Mouse (Mus musculus): ENCODE measurements around the gene Bscl2.

DNA sequence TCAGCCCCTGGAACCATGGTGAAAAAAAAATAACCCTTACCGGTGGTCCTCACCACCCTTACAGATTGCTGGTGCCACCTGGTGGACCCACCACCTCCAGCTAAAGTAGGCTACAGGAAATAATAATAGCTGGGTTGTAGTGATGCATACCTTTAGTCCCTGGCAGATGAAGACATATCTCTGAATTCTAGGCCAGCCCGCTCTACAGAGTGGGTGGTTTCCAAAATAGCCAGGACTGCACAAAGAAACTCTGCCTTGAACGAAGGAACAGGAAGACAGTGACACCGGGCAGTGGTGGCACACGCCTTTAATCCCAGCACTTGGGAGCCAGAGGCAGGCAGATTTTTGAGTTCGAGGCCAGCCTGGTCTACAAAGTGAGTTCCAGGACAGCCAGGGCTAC, 27.0 kb downstream of the Bscl2 start:
- TF ChIP-seq POLR2A (IDR thresholded peaks at IDR 0.05; ENCODE audit: extremely low read depth, insufficient read depth, low read length) (no peak), CTCF (IDR thresholded peaks at IDR 0.05; ENCODE audit: low read depth, low read length) (no peak)

Data from liver, adult 2 months (tissue).